Mouse (Mus musculus): ENCODE results near the gene Slc9a3r2. TPM values are rescaled to one million over a fixed set of nuclear protein-coding genes. Genes with fewer than 3 reads are reported as not detected.
"Not testable (repeated sequence)": the region's sequence is repeated elsewhere in the genome, so short reads cannot be mapped to it uniquely, and the experiment has no call there.

The Slc9a3r2 gene
- polyA plus RNA-seq, 1 experiment from 2014 or later = 23.5 TPM

DNA sequence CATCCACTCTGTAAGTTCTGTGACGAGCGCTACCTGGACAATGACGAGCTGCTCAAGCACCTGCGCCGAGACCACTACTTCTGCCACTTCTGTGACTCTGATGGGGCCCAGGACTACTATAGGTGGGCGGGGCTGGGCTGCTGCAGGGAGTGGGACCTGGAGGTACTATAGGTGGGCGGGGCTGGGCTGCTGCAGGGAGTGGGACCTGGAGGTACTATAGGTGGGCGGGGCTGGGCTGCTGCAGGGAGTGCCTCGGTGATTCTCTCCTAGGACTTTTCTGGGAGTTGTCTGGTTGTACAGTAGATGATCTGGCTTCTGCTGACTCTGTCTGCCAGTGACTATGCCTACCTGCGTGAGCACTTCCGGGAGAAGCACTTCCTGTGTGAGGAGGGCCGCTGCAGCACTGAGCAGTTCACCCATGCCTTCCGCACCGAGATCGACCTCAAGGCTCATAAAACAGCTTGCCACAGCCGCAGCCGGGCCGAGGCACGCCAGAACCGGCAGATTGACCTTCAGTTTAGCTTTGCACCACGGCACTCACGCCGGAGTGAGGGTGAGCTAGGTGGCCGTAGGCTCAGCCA is 27.5 kb upstream of the Slc9a3r2 start:
- Histone ChIP-seq H3K4me3 (replicated peaks) (no peak overlapping the region), H3K4me2 (replicated peaks) (no peak overlapping the region), H3K4me1 (replicated peaks) (no peaks in the 10 kb centered on the region; the same call in 1 of the 2 replicates), H3K27ac (no peak overlapping the region), H3K9me3 (no peaks in the 10 kb centered on the region), H3K9ac (replicated peaks) (no peak overlapping the region), H3K36me3 (peaks cover 60% of the 10 kb centered on the region), H3K27me3 (no peaks in the 10 kb centered on the region)
- 95% methylated on average over 24 of the region's 24 CpGs for WGBS
- no peak for ATAC-seq

DNA sequence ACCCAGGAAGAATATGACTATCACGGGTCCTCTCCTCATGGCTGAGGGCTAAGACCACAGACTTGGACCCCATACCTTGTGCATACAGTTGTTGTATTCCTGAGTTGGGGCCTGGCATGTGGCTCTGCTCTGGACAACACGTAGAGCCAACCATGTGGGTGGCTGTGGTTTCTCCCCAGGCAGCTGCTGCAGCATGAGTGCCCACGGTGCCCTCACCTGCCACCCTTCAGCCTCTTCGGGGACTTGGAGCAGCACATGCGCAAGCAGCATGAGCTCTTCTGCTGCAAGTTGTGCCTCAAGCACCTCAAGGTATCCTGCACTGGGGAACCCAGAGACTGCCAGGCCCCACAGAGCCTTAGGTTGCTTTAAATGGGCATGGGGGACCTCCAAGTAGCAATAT is 26.8 kb upstream of the Slc9a3r2 start:
- no peak overlapping the region for H3K9ac ChIP-seq (replicated peaks)
- ATAC-seq = no peak
- peaks cover 6% of the 10 kb centered on the region for H3K4me1 ChIP-seq (replicated peaks)
- H3K27me3 ChIP-seq = no peaks in the 10 kb centered on the region
- no peak overlapping the region for H3K4me3 ChIP-seq (replicated peaks)
- H3K9me3 ChIP-seq = no peaks in the 10 kb centered on the region
- no peak overlapping the region for H3K27ac ChIP-seq
- WGBS = 96% methylated on average over 5 of the region's 5 CpGs
- H3K36me3 ChIP-seq = peaks cover 53% of the 10 kb centered on the region
- H3K4me2 ChIP-seq (replicated peaks) = no peak overlapping the region

DNA sequence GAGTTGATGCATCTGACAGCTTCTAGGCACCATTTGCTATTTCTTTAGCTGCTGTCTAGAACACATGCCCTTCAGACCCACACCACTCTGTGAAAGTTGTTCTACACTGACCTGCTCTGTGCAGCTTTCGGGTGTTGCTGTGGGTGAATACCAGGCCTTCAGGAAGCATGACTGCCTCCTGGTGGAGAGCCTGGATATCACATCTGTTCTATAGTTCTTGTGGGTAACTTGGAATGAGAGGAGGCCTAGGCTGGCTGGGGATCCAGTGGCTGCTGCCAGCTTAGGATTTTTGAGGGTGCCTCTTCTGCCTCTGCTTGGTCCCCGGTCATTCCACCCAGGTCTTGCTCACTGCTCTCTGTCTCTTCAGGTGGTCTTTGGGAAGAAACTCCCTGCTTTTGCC is 26.1 kb upstream of the Slc9a3r2 start:
- ATAC-seq = no peak

DNA sequence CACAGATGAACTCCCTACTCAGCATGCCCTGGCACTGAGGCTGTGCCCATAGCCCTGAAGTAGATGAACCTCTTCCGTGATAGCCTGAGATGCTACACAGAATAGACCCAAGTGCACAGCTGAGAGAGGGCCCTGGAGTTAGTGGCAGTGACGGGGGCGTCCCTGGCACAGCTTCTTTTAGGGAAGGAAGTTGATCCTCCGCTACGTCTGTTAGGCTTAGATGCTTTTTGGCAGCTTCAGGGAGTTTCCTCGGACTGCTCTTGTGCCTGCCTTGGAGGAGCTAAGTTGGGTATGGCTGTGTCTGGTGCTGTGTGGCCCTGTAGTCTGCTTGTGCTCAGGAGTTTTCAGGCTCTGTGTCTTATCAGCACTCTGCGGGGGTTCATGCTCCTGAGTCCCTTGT is 24.1 kb upstream of the Slc9a3r2 start:
- no peak overlapping the region for H3K4me3 ChIP-seq (replicated peaks)
- ATAC-seq = no peak
- H3K9ac ChIP-seq (replicated peaks) = no peak overlapping the region
- no peaks in the 10 kb centered on the region for H3K27me3 ChIP-seq
- H3K9me3 ChIP-seq = no peaks in the 10 kb centered on the region
- peaks cover 29% of the 10 kb centered on the region for H3K36me3 ChIP-seq
- H3K4me1 ChIP-seq (replicated peaks) = peaks cover 24% of the 10 kb centered on the region
- no peak overlapping the region for H3K4me2 ChIP-seq (replicated peaks)
- 90% methylated on average over 7 of the region's 7 CpGs for WGBS
- H3K27ac ChIP-seq = no peak overlapping the region

More for the DNA sequence above, 26.1 kb upstream of the Slc9a3r2 start:
- H3K9ac ChIP-seq (replicated peaks) = no peak overlapping the region
- no peak overlapping the region for H3K4me2 ChIP-seq (replicated peaks)
- no peak overlapping the region for H3K4me3 ChIP-seq (replicated peaks)
- H3K4me1 ChIP-seq (replicated peaks) = peaks cover 12% of the 10 kb centered on the region
- H3K27me3 ChIP-seq = no peaks in the 10 kb centered on the region
- H3K27ac ChIP-seq = no peak overlapping the region
- H3K36me3 ChIP-seq = peaks cover 48% of the 10 kb centered on the region
- 55% methylated on average over 2 of the region's 2 CpGs for WGBS
- H3K9me3 ChIP-seq = no peaks in the 10 kb centered on the region

DNA sequence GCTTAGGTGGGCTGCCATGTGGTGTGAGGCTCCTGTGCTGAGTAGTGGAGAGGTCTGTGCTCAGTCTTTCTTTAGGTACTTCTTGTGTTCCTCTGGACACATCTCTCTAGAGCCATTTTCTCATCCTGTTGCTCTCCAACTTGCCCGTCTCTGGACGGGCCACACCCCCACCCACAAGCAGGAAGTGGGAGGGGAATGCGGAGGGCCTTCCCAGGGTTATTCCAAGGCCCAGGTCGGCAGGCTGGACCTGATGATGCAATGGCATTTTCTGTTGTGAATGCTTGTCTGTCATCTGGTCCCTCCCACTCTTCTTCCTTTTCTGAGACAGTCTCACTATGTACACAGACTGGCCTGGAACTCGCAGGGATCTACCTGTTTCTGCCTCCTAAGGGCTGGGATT is 22.0 kb upstream of the Slc9a3r2 start:
- no peaks in the 10 kb centered on the region for H3K27me3 ChIP-seq
- H3K4me3 ChIP-seq (replicated peaks) = no peak overlapping the region
- H3K27ac ChIP-seq = no peak overlapping the region
- peaks cover 32% of the 10 kb centered on the region for H3K4me1 ChIP-seq (replicated peaks)
- H3K36me3 ChIP-seq = peaks cover 8% of the 10 kb centered on the region
- WGBS = 46% methylated on average over 5 of the region's 5 CpGs
- ATAC-seq = no peak
- no peaks in the 10 kb centered on the region for H3K9me3 ChIP-seq
- 0 out of 2 replicates have a peak overlapping the region, but pooled peaks have one; percentile 98 for H3K9ac ChIP-seq (replicated peaks)
- H3K4me2 ChIP-seq (replicated peaks) = no peak overlapping the region

DNA sequence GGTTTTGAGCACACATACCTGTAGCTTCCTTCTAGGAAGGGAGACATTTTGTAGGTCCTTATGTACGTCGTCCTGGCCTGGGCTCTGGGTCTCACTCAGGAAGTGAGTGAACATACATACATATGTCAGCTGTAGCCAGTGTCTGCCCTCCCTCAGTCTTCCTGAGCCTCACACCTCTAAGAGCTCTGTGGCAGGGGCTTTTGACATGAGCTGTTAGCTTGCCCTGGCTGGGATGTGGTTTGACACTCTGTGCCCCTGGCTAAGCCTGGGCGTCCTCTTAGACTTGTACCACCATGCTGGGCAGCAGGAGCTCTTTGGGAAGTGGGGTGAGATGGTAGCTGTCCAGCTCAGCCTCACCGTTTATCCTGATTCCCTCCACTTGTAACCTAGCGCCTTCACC is 21.2 kb upstream of the Slc9a3r2 start:
- H3K27ac ChIP-seq = no peak overlapping the region

DNA sequence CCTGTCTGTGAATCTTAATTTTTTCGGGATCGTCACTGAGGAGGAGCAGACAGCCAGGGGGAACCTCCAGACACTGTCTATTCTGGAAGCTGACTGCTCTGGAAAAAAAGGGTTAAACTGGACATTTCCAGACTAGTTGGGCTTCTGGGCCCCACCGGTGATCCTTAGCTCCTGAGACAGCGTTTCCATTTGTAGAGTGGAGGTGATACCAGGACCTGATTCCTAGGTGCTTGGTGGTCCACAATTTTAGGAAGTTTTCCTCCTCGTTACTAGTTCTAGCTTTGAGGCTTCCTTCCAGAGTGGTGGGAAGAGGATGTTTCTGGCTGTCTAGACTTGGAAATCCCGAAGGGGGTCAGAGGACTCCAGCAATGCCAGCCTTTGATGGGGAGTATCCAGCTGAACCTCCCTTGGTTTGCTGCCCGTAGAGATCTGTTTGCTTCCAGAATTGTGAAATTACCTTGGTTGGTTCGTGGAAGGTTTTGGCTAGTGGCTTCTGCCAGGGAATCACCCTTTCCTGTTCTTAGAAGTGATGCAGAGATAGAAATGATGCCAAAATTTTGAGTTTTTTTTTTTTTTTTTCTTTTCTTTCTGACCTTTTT is 20.2 kb upstream of the Slc9a3r2 start:
- WGBS = 17% methylated on average over 8 of the region's 8 CpGs
- Histone ChIP-seq H3K4me3 (replicated peaks) (peak overlapping the region; percentile 96), H3K36me3 (no peaks in the 10 kb centered on the region), H3K27me3 (no peaks in the 10 kb centered on the region), H3K9me3 (no peaks in the 10 kb centered on the region), H3K27ac (peak overlapping the region; percentile 84), H3K9ac (replicated peaks) (peak overlapping the region; percentile 98), H3K4me1 (replicated peaks) (peaks cover 32% of the 10 kb centered on the region), H3K4me2 (replicated peaks) (peak overlapping the region; percentile 82)
- no peak for ATAC-seq

More for the DNA sequence above, 21.2 kb upstream of the Slc9a3r2 start:
- Histone ChIP-seq H3K9me3 (no peaks in the 10 kb centered on the region), H3K4me3 (replicated peaks) (no peak overlapping the region), H3K4me1 (replicated peaks) (peaks cover 32% of the 10 kb centered on the region), H3K4me2 (replicated peaks) (peak overlapping the region; percentile 82), H3K36me3 (no peaks in the 10 kb centered on the region), H3K27me3 (no peaks in the 10 kb centered on the region), H3K9ac (replicated peaks) (peak overlapping the region; percentile 98)
- 79% methylated on average over 5 of the region's 5 CpGs for WGBS
- ATAC-seq = no peak

DNA sequence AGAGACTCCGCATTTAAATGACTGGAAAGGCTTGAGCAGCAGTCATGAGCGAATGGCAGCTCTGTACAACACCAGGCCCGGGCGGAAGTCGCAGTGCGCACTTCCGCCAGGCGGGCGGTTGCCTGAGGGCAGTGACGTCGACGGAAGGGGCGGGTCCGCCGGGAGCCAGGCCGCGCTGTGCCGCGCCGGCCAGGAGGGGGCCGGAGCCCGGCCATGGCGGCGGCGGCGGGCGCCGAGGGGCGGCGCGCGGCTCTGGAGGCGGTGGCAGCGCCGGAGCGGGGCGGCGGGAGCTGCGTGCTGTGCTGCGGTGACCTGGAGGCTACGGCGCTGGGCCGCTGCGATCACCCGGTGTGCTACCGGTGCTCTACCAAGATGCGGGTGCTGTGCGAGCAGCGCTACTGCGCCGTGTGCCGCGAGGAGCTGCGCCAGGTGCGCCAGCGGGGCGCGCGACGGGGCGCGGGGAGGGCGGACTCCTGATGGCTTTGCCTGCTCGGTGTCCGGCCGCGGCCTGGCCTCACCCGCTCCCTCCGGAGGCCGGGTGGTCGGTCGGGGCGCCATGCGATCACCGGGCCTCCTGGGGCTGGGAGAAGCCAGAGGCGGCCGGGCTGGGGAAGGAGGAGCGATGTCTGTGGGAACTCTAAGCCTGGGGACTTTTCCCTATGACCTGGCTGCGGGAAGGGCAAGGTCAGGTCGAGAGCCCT is 19.6 kb upstream of the Slc9a3r2 start, which contains the start of gene Zfp598:
Gene Zfp598, plus strand, starts transcription at position 143 of the 701 bp plus-strand sequence.
- no peaks in the 10 kb centered on the region for H3K9me3 ChIP-seq
- under 1% methylated on average over 66 of the region's 80 CpGs for WGBS
- H3K4me3 ChIP-seq (replicated peaks) = peak within 1 kb of the TSS; percentile 96
- peaks cover 32% of the 10 kb centered on the region for H3K4me1 ChIP-seq (replicated peaks)
- no peaks in the 10 kb centered on the region for H3K36me3 ChIP-seq
- peak within 1 kb of the TSS; percentile 82 for H3K4me2 ChIP-seq (replicated peaks)
- H3K27ac ChIP-seq = peak within 1 kb of the TSS; percentile 84
- H3K27me3 ChIP-seq = no peaks in the 10 kb centered on the region
- peak; percentile 99 for ATAC-seq
- H3K9ac ChIP-seq (replicated peaks) = peak within 1 kb of the TSS; percentile 98

DNA sequence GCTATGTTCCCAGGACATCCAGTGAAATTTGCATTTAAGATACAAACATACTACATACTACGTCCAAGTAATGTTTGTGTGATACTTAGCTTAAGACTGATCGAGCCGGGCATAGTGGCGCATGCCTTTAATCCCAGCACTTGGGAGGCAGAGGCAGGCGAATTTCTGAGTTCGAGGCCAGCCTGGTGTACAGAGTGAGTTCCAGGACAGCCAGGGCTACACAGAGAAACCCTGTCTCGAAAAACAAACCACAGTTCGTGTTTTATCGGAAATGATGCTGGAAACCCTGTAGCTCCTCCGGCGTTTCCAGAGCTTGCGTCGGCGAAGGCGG is 19.1 kb upstream of the Slc9a3r2 start:
- Histone ChIP-seq H3K27ac (peak overlapping the region; percentile 84), H3K9ac (replicated peaks) (peak overlapping the region; percentile 98), H3K4me3 (replicated peaks) (peak overlapping the region; percentile 96), H3K4me1 (replicated peaks) (peaks cover 32% of the 10 kb centered on the region), H3K4me2 (replicated peaks) (peak overlapping the region; percentile 82)
- WGBS = 12% methylated on average over 15 of the region's 15 CpGs
- H3K9me3 ChIP-seq, H3K27me3 ChIP-seq, H3K36me3 ChIP-seq: not testable (repeated sequence)
- peak; percentile 49 for ATAC-seq

DNA sequence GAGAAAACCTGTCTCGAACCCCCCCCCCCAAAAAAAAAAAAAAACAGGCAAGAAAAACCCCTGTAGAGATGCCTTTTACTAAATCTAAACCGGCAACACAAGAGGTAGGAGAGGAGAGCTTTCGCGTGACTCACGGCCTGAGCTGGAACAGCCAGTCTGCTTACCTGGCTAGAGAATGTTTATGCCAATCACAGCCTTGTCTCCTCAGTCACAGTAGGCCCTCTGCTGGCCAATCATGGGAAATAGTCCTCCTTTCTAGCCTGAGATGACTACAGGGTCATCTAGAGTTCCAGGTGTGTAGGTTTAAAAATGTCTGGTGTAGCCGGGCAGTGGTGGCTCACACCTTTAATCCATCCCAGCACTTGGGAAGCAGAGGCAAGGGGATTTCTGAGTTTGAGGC is 17.3 kb upstream of the Slc9a3r2 start:
- WGBS = 31% methylated on average over 6 of the region's 6 CpGs
- no peak overlapping the region for H3K4me3 ChIP-seq (replicated peaks)
- H3K27me3 ChIP-seq = no peaks in the 10 kb centered on the region; the same call in 1 of the 2 replicates
- H3K4me2 ChIP-seq (replicated peaks) = no peak overlapping the region
- no peak overlapping the region for H3K27ac ChIP-seq
- no peaks in the 10 kb centered on the region for H3K36me3 ChIP-seq
- H3K4me1 ChIP-seq (replicated peaks) = peaks cover 32% of the 10 kb centered on the region
- no peak overlapping the region for H3K9ac ChIP-seq (replicated peaks)
- H3K9me3 ChIP-seq = no peaks in the 10 kb centered on the region
- no peak for ATAC-seq

DNA sequence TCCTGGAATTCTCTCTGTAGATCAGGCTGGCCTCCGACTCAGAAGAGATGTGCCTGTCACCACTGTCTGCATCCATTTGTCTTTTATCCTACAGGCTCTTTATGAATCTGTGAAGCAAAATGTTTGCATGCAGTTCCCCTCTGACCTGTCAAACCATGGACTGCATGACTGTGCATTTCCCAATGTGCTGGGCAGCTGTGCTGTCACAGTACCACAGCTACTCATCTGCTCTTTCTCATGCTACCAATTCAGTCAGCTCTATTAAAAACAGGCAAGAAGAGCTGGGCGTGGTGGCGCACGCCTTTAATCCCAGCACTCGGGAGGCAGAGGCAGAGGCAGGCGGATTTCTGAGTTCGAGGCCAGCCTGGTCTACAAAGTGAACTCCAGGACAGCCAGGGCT is 16.9 kb upstream of the Slc9a3r2 start:
- H3K4me3 ChIP-seq (replicated peaks); H3K9me3 ChIP-seq; H3K4me2 ChIP-seq (replicated peaks); ATAC-seq; H3K27ac ChIP-seq; H3K27me3 ChIP-seq; H3K9ac ChIP-seq (replicated peaks); H3K36me3 ChIP-seq: not testable (repeated sequence)
- peaks cover 28% of the 10 kb centered on the region for H3K4me1 ChIP-seq (replicated peaks)
- 74% methylated on average over 7 of the region's 7 CpGs for WGBS

DNA sequence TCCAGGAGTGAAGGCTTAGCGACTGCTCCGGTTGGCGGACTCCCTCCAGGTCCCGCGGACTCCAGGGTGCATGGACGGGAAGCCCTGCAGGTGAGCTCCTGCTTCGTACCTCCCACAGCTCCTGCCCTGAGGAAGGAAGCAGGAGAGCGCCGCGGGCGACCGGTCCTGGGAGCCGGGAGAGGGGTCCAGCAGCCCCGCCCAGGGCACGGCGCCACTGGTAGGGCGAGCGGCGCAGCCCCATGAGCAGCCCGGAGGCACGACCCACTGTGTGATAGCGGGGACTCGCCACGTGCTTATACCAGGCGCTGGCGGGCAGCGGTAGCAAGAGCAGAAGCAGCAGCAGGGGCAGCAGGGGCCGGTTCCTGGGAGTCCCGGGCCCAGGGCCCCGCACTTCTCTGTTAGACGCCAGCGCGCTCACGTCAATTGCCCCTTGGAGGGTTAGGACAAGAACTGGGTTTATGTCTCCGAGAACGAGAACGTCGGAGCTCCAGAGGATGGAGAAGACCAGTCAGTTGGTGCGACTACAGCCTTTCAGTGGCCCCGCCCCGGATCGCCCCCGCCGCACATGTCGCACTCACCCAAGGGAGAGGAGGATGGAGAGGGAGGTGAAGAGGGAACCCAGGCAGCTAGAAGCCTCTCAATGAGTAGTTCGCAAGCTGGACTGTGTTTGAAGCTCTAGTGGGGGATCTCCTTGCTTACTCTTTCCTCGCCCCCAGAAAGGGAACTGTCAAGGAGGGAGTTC is 8.1 kb upstream of the Slc9a3r2 start, which contains the start of gene Npw:
Gene Npw, minus strand, starts transcription at position 441 of the 742 bp plus-strand sequence.
- no peaks in the 10 kb centered on the region for H3K9me3 ChIP-seq
- no peak within 1 kb of the TSS for H3K27ac ChIP-seq
- peak; percentile 65 for ATAC-seq
- peaks cover 54% of the 10 kb centered on the region for H3K27me3 ChIP-seq
- H3K4me3 ChIP-seq (replicated peaks) = peak within 1 kb of the TSS; percentile 36
- H3K36me3 ChIP-seq = no peaks in the 10 kb centered on the region
- H3K4me1 ChIP-seq (replicated peaks) = peaks cover 14% of the 10 kb centered on the region
- 2% methylated on average over 47 of the region's 47 CpGs for WGBS
- peak within 1 kb of the TSS; percentile 59 for H3K4me2 ChIP-seq (replicated peaks)
- peak within 1 kb of the TSS; percentile 51 for H3K9ac ChIP-seq (replicated peaks)

Measured in midbrain, embryonic 13.5 days (tissue).